Mouse (Mus musculus) lung, postnatal 0 days (tissue): ENCODE measurements around the gene Sdk1.

Source experiments
- CTCF ChIP-seq: IDR thresholded peaks from 2 replicates; pipeline ENCODE4 v1.5.1; 2016; ENCODE audit warnings: antibody characterized with exemption, mild to moderate bottlenecking
- EP300 ChIP-seq: IDR thresholded peaks from 2 replicates; pipeline ENCODE4 v1.6.1; 2016; ENCODE audit warnings: antibody characterized with exemption, mild to moderate bottlenecking, control low read depth

- TF ChIP-seq CTCF, result peak; percentile 31
- TF ChIP-seq EP300, result no peak
These were observed 497.4 kb downstream of the Sdk1 start for GRCm38 (mm10) chr5:141738725-141739124.
